Mouse (Mus musculus) midbrain, embryonic 11.5 days (tissue): Measurements from ENCODE around the gene Trem3. TPM values are rescaled to one million over a fixed set of nuclear protein-coding genes. Genes with fewer than 3 reads are reported as not detected.

Experiments used
- ATAC-seq: fragments of 200-750 bp; cut with Nextera tagmentation; 2 replicates; pipeline ENCODE4 v1.8.0; 2017; ENCODE audit warnings: moderate TSS enrichment, moderate library complexity; ENCODE audit not compliant: low FRiP score
- DNase-seq: peaks from one replicate; pipeline ENCODE4 v3.0.0; 2015; ENCODE audit warnings: low spot score; ENCODE audit errors: missing footprints
- H3K27ac ChIP-seq: fragments of 300-500 bp; sonication (generic); 2 replicates; pipeline ENCODE4 v1.5.1; 2014; ENCODE audit warnings: low read depth, low read length
- H3K27me3 ChIP-seq: fragments of 300-500 bp; sonication (generic); 2 replicates; pipeline ENCODE4 v1.6.1; 2014; ENCODE audit warnings: mild to moderate bottlenecking, low read length, moderate library complexity, mixed read lengths; ENCODE audit not compliant: control insufficient read depth, insufficient read depth
- H3K36me3 ChIP-seq: fragments of 300-500 bp; sonication (generic); 2 replicates; pipeline ENCODE4 v1.6.1; 2014; ENCODE audit warnings: mild to moderate bottlenecking, low read length, moderate library complexity, mixed read lengths; ENCODE audit not compliant: control insufficient read depth, insufficient read depth
- H3K4me1 ChIP-seq: fragments of 300-500 bp; sonication (generic); 2 replicates; pipeline ENCODE4 v1.6.1; 2014; ENCODE audit warnings: low read length; ENCODE audit not compliant: control insufficient read depth, insufficient read depth
- H3K4me2 ChIP-seq: fragments of 300-500 bp; sonication (generic); 2 replicates; pipeline ENCODE4 v1.6.1; 2014; ENCODE audit warnings: mild to moderate bottlenecking, moderate library complexity
- H3K4me3 ChIP-seq: fragments of 300-500 bp; sonication (generic); 2 replicates; pipeline ENCODE4 v1.5.1; 2014; ENCODE audit warnings: low read depth, low read length
- H3K9ac ChIP-seq: fragments of 300-500 bp; sonication (generic); 2 replicates; pipeline ENCODE4 v1.6.1; 2014; ENCODE audit warnings: low read length
- H3K9me3 ChIP-seq: fragments of 300-500 bp; sonication (generic); 2 replicates; pipeline ENCODE4 v1.6.1; 2016; ENCODE audit warnings: low read length; ENCODE audit not compliant: control insufficient read depth
- WGBS: fragments of 180-500 bp; shearing (Covaris S2); extraction: QIAGEN DNeasy Blood & Tissue Kit; methylation state at CpG from one replicate; pipeline ENCODE4 v1.1.7; 2014; 5-methylcytosine and 5-hydroxymethylcytosine counted together
- polyA plus RNA-seq: library from polyadenylated mRNA; unstranded; fragments of >200 nt; fragmentation: Nextera tagmentation; extraction: Ambion mirVana; gene quantifications from 2 replicates; pipeline ENCODE4 v1.2.1, GENCODE M21; 2014

Trem3 gene
- polyA plus RNA-seq, 1 experiment from 2014 or later: not detected

DNA sequence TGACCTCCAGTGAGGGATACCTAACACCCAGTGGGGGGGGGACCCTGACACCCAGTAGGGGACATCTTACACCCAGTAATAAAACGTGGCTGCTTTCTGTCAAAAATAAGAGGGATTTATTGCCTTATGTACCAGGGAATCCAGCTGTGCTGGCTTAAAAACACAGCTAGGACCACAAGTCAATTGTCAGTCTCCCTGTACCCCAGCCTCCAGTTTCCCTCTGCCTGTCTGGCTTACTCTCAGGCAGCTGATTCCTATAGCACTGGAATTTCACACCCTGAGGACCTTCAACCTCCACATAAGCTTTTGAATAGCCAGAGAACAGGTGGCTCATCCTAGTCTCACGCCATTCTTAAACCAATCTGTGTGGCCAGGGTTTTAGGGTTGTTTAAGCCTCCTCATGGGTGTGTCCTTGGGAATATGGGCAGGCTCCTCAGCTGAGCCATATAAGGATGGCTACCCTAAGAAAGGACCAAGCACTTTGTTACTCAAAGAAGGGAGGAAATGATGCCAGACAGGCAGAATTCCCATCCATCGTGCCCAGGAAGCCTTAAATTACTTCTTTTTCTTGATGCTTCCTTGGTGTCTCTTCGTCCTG, 11.7 kb upstream of the Trem3 start:
- no peaks in the 10 kb centered on the region for H3K9me3 ChIP-seq
- 69% methylated on average over 4 of the region's 4 CpGs for WGBS

DNA sequence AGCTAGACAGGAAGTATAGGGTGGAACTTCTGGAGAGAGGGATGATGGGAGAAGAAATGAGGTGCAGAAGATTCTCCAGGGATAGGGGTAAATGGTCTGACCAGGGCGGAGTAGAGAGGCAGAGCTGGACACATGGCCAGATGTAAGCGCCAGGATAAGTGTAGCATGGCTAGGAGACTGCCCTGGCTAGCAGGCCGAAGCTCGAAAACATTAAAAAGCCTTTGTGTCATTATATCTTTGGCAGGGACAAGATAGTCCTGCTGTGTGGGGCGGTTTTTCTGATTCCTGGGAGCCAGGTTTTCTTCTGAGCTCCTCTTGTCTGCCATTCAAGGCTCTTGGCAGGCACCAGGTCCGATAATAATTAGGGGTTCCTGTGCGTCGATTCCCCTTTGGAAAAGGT, 10.0 kb upstream of the Trem3 start:
- H3K27me3 ChIP-seq: no peaks in the 10 kb centered on the region
- H3K9ac ChIP-seq: no peak overlapping the region
- no peaks in the 10 kb centered on the region for H3K36me3 ChIP-seq
- no peaks in the 10 kb centered on the region for H3K9me3 ChIP-seq
- no peaks in the 10 kb centered on the region for H3K4me1 ChIP-seq
- no peak for ATAC-seq
- H3K4me2 ChIP-seq: no peak overlapping the region
- 90% methylated on average over 8 of the region's 8 CpGs for WGBS
- no peak overlapping the region for H3K4me3 ChIP-seq
- no peak for DNase-seq
- no peak overlapping the region for H3K27ac ChIP-seq

More for the DNA sequence above, 11.7 kb upstream of the Trem3 start:
- no peak overlapping the region for H3K9ac ChIP-seq
- H3K4me2 ChIP-seq: no peak overlapping the region
- H3K36me3 ChIP-seq: no peaks in the 10 kb centered on the region
- no peaks in the 10 kb centered on the region for H3K27me3 ChIP-seq
- H3K4me3 ChIP-seq: no peak overlapping the region
- ATAC-seq (no peak), DNase-seq (no peak)
- no peaks in the 10 kb centered on the region for H3K4me1 ChIP-seq
- H3K27ac ChIP-seq: no peak overlapping the region

DNA sequence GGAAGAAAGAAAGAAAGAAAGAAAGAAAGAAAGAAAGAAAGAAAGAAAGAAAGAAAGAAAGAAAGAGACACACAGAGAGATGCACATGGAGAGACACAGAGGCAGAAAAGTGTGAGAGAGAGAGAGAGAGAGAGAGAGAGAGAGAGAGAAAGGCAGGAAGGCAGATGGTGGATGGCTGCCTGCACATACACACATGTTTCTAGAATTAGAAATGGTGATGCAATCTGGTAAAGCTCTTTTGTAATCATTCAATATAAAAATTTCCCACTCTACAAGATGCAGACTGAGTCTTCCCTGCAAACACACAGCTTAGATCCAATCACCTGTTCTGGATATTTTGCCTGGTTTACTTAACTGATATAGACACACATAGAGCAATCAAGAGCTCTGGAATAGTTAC, 1.5 kb downstream of the Trem3 start:
- no peak overlapping the region for H3K4me3 ChIP-seq
- H3K36me3 ChIP-seq: no peaks in the 10 kb centered on the region
- no peaks in the 10 kb centered on the region for H3K9me3 ChIP-seq
- no peaks in the 10 kb centered on the region for H3K27me3 ChIP-seq
- H3K9ac ChIP-seq: no peak overlapping the region
- H3K4me1 ChIP-seq: no peaks in the 10 kb centered on the region
- no peak for ATAC-seq
- H3K27ac ChIP-seq: no peak overlapping the region
- no peak for DNase-seq
- no peak overlapping the region for H3K4me2 ChIP-seq

DNA sequence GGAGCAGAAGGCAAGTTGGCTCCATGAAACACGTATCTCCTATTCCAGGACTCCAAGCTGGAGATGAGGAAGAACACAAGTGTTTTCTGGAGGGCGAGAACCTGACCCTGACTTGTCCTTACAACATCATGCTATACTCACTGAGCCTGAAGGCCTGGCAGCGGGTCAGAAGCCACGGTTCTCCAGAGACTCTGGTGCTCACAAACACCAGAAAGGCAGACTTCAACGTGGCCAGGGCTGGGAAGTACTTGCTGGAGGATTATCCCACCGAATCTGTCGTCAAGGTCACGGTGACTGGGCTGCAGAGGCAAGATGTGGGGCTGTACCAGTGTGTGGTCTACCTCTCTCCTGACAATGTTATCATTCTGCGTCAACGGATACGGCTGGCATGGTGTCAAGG, 1.9 kb downstream of the Trem3 start:
- ATAC-seq: no peak
- Histone ChIP-seq H3K4me3 (no peak overlapping the region), H3K36me3 (no peaks in the 10 kb centered on the region), H3K9ac (no peak overlapping the region), H3K27me3 (no peaks in the 10 kb centered on the region), H3K4me2 (no peak overlapping the region), H3K9me3 (no peaks in the 10 kb centered on the region), H3K27ac (no peak overlapping the region), H3K4me1 (no peaks in the 10 kb centered on the region)
- peak; percentile 68 for DNase-seq
- WGBS: 80% methylated on average over 11 of the region's 11 CpGs

DNA sequence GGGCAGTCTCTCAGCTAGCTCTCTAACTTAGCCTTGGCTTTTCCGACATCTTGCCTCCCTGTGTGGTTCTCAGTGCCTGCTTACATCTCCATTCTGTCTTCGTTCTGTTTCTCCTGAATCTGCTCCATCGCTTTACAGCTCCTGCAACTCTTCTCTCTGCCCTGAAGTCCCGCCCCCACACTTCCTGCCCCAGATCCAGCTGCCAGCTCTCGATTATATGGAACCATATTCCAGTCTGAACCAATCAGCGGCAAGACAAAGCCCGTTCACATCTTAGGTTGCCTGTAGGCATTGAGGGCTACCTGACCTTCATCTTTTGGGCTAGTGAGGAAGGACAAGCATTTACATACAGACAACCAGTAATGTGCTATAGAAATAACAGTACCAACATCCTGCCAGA, 3.1 kb downstream of the Trem3 start:
- no peak overlapping the region for H3K4me3 ChIP-seq
- WGBS: 88% methylated on average over 7 of the region's 7 CpGs
- H3K27ac ChIP-seq: no peak overlapping the region
- peak; percentile 59 for DNase-seq
- no peak overlapping the region for H3K4me2 ChIP-seq
- no peak for ATAC-seq
- H3K4me1 ChIP-seq: no peaks in the 10 kb centered on the region
- H3K9me3 ChIP-seq: no peaks in the 10 kb centered on the region
- H3K9ac ChIP-seq: no peak overlapping the region
- H3K36me3 ChIP-seq: no peaks in the 10 kb centered on the region
- no peaks in the 10 kb centered on the region for H3K27me3 ChIP-seq

DNA sequence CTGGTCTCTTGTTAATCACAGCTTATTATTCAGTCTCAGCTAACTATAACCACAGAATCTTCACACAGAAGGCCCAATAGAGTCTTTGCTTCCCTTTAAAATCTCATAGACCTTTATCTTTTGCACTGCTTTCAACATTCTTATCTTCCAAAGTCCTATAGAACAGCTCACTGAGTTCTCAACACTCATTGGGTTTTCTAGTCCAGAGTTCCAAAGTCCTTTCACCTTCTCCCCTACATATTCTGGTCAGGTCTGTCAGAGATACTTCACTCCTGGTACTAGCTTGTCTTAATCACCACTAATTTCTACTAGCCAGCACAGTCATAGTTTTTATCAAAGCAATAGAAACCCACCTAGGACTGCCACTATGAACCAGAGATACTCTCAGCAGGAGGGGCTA, 9.0 kb downstream of the Trem3 start:
- Histone ChIP-seq H3K36me3 (no peaks in the 10 kb centered on the region), H3K4me1 (no peaks in the 10 kb centered on the region), H3K9me3 (0 out of 2 replicates have a peak, but pooled peaks cover 4% of the 10 kb centered on the region), H3K4me2 (no peak overlapping the region), H3K27me3 (no peaks in the 10 kb centered on the region), H3K9ac (no peak overlapping the region), H3K27ac (no peak overlapping the region), H3K4me3 (no peak overlapping the region)
- ATAC-seq (no peak), DNase-seq (no peak)

DNA sequence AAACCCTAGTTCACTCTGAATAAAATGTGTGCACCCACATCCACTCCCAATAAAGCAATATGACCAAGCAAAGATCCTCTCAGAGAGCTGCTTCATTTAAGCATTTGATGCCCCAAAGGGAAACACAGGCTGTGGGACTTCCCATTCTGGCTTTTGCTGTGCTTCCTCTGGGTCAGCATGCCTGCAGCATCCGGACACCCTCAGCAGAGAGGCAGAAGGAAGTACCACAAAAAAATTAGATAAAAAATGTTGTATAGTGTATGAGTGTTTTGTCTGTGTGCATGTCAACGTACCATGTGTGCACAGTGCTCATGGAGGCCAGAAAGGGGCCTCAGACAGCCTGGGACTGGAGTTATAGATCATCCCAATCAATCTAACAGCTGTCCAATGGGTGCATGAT, 14.3 kb downstream of the Trem3 start:
- Histone ChIP-seq H3K4me1 (no peaks in the 10 kb centered on the region), H3K9me3 (0 out of 2 replicates have a peak, but pooled peaks cover 4% of the 10 kb centered on the region), H3K27me3 (no peaks in the 10 kb centered on the region), H3K27ac (no peak overlapping the region), H3K9ac (no peak overlapping the region), H3K4me3 (no peak overlapping the region), H3K36me3 (no peaks in the 10 kb centered on the region), H3K4me2 (no peak overlapping the region)
- DNase-seq (no peak), ATAC-seq (no peak)
- WGBS: 80% methylated on average over 2 of the region's 2 CpGs

DNA sequence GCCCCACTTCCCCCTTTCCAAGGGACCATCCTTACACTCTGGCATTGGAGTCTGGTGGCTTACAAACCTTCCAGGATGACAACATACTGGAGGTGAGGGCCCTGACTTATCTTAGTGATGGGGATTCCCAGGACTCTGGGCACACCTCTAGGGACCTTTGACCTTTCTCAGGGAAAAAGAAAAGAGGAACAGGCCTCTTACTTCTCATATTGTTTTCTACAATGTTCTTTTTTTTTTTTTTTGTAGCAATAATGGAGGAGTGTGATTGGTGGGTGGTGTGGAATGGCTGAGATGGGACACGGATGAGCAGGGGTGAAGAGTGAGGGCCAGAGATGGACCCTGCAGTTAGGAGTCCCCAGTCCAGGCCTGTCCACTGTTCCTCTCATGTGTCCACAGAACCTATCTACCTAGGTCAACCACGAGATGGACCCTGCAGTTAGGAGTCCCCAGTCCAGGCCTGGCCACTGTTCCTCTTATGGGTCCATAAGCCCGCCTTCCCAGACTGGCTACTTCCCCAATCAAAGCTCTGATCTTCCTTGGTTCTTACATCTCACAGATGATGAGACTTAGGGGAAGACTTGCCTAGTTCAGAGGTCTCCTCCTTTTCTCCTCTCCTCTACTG, 16.3 kb downstream of the Trem3 start, which contains the start of gene Treml4:
Treml4 (plus strand) TSS at position 555 of the 622 bp plus-strand sequence.
- Histone ChIP-seq H3K4me2 (no peak within 1 kb of the TSS), H3K9ac (no peak within 1 kb of the TSS), H3K9me3 (0 out of 2 replicates have a peak, but pooled peaks cover 4% of the 10 kb centered on the region), H3K27me3 (no peaks in the 10 kb centered on the region), H3K27ac (no peak within 1 kb of the TSS), H3K4me1 (no peaks in the 10 kb centered on the region), H3K36me3 (no peaks in the 10 kb centered on the region), H3K4me3 (no peak within 1 kb of the TSS)
- no peak for ATAC-seq
- peak; percentile 19 for DNase-seq
- WGBS: 92% methylated on average over 3 of the region's 3 CpGs

DNA sequence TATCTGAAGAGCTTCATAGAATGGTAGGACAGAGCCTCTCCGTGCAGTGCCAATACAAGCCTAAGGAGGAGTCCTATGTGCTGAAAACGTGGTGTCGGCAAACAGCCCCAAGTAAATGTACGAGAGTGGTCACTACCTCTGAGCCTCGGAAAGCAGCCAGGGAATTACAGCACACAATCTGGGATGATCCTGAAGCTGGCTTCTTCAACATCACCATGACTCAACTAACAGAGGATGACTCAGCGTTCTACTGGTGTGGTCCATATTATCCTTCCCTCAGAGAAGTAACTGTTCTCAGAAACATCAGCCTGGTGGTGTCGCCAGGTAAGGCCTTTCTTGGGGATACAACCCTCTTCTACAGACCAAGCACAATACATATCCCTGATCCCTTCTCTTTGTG, 17.1 kb downstream of the Trem3 start:
- ATAC-seq: no peak
- DNase-seq: no peak
- no peak overlapping the region for H3K27ac ChIP-seq
- H3K4me1 ChIP-seq: no peaks in the 10 kb centered on the region
- 88% methylated on average over 7 of the region's 7 CpGs for WGBS
- no peak overlapping the region for H3K4me3 ChIP-seq
- no peaks in the 10 kb centered on the region for H3K36me3 ChIP-seq
- H3K4me2 ChIP-seq: no peak overlapping the region
- H3K9ac ChIP-seq: no peak overlapping the region
- H3K27me3 ChIP-seq: no peaks in the 10 kb centered on the region
- no peaks in the 10 kb centered on the region for H3K9me3 ChIP-seq
